Mouse (Mus musculus): ENCODE results near the gene Ctrl. TPM values are rescaled to one million over a fixed set of nuclear protein-coding genes. Genes with fewer than 3 reads are reported as not detected.
A peak's percentile ranks its signal among the peaks of the same experiment; 100 is the strongest.

The Ctrl gene
- polyA plus RNA-seq, 1 experiment from 2014 or later, result 1.3 TPM

DNA sequence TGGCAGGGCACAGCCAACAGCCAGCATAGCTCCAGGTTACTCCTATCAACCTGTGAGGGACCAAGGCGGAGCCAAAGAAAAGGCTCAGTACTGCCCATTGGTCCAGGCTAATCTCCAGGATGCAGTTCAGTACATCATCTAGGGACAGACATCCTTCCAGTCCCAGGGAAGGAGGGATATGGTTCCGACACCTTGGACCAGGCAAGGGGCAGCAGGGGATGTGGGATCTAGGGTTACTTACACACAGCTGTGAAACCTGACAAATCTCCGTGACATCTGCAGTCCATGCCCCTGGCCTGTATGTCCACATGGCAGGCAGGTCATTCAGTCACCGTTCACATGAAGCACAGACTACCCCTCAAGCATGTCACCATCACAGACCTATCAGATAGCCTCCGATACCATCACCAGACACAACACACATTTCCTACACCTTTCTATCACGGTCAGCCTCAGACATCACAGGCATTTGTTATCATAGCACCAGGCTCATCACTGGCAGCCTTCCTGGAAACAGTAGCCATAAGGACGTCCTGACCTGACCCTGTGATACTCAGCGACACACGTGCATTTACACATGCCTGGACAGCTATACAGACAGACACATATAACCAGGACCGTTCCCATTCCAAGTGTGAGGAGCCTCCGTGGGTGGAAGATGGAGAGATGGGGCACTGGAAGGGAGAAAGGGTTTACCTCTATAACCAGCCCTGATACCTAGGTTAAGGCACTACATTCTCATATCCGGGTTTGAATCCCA, 31.0 kb upstream of the Ctrl start:
- in situ Hi-C loops (cut with MboI; ENCODE audit: low pct_unique_long_range_greater_than_20kb), result no loop called here
- ChIA-PET POLR2A (interaction anchor here (0.6 to 0.7 kb wide), 3 partner anchors 19 to 521 kb away, joined by 3 to 4 read pairs (median 3); no protein-coding TSS in a partner anchor), CTCF (interaction anchor here (0.6 to 0.8 kb wide), 2 partner anchors 26 to 177 kb away, joined by 3 read pairs; no protein-coding TSS in a partner anchor)
- H3K27me3 ChIP-seq, result no peaks in the 10 kb centered on the region
- DNase-seq (ENCODE audit: low read depth, low spot score), result no peak
- no peak for ATAC-seq
- no peak for TF ChIP-seq CTCF (IDR thresholded peaks at IDR 0.05)

DNA sequence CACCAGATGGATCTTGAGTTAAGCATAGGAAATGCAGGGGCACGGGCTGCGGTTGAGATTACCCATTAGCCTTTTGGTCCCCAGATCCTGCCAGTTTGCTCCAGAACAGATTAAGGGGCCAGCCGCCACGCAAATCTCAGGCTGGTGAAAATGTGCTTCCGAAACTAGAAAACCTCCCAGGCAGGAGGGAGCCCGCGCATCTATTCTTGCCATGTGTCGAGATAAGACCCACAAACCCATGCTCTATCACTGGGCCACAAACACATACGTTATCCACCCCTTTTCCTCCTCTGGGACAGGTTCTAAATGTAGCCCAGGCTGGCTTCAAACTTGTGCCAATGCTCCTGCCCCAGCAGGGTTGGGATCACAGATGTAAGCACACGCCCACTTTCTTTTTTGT, 27.9 kb upstream of the Ctrl start:
- ChIA-PET POLR2A (no interaction called here), CTCF (no interaction called here)
- TF ChIP-seq CTCF (IDR thresholded peaks at IDR 0.05), result no peak
- ATAC-seq (no peak), DNase-seq (ENCODE audit: low read depth, low spot score) (no peak)
- in situ Hi-C loops (cut with MboI; ENCODE audit: low pct_unique_long_range_greater_than_20kb), result no loop called here
- no peaks in the 10 kb centered on the region for H3K27me3 ChIP-seq

DNA sequence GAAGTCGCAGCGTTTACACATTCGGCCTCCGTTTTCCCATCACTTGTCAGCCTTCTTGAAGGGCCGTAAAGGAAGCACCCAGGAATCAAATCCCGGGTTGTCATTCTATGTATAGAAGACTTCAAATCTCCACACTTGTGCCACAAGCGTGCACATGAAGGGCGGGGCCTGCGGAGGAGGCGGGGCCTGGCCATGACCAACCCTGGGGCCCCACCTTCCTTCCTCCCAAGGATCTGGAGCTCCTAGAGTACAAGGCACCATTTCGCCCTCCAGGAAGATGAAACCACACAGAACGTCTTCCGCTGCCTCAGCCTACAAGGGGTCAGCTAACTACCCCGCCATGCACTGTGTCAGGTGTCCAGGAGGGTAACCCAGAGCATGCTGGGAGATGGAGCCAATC, 27.4 kb upstream of the Ctrl start:
- in situ Hi-C loops (cut with MboI; ENCODE audit: low pct_unique_long_range_greater_than_20kb), result no loop called here
- POLR2A ChIA-PET, result no interaction called here

DNA sequence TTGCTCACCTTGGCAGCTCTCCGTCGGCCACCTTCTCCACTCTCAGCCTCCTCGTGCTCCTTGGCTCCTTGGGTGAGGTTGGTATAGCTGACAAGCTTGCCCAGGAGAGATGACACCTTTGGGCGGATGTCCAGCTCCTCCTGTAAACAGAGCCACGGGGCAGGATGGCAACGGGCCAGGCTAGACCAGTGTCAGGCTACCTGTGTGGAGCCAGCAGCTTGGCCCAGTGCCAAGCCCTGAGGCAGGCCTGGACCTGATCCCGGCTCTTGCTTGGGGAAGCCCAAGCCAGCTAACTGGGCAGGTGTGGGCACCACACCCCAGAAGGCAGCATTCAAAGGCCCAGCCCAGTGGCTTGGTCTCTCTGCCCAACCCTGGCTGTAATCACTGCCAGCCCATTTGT, 25.7 kb upstream of the Ctrl start:
- TF ChIP-seq CTCF (IDR thresholded peaks at IDR 0.05), result no peak
- H3K27me3 ChIP-seq, result no peaks in the 10 kb centered on the region
- no peak for DNase-seq (ENCODE audit: low read depth, low spot score)
- ChIA-PET POLR2A (interaction anchor here (0.7 kb wide), 1 partner anchor 20 kb away, joined by 3 read pairs; no protein-coding TSS in a partner anchor), CTCF (interaction anchor here (0.9 to 1.9 kb wide), 3 partner anchors 8 to 29 kb away, joined by 3 to 6 read pairs (median 6); partner anchors contain the start of gene Psmb10)
- in situ Hi-C loops (cut with MboI; ENCODE audit: low pct_unique_long_range_greater_than_20kb), result no loop called here
- no peak for ATAC-seq

More for the DNA sequence above, 27.4 kb upstream of the Ctrl start:
- ATAC-seq (no peak), DNase-seq (ENCODE audit: low read depth, low spot score) (no peak)
- CTCF ChIA-PET, result no interaction called here
- TF ChIP-seq CTCF (IDR thresholded peaks at IDR 0.05), result no peak
- no peaks in the 10 kb centered on the region for H3K27me3 ChIP-seq

DNA sequence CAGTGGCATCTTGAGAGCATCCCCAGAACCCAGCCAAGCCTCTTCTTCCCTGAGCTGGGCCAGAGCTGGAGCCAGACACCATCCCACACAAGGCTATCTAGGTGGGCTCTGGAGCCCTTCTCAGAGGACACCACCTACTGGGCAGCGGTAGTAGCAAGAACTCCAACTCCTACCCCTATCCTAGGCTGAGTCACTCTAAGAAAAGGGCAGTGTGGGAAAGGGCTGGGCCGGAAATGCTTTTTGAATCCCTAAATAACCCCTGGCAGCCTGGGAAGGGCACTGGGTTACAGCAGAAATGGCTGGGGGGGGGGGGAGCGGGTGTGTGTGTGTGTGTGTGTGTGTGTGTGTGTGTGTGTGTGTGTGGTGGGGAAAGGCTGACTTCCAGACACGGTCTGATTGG, 24.2 kb upstream of the Ctrl start:
- in situ Hi-C loops (cut with MboI; ENCODE audit: low pct_unique_long_range_greater_than_20kb), result no loop called here
- CTCF ChIA-PET, result interaction anchor here (1.0 to 1.9 kb wide), 3 partner anchors 9 to 243 kb away, joined by 3 to 6 read pairs (median 6); no protein-coding TSS in a partner anchor
- peak; percentile 51 for ATAC-seq
- no peak for DNase-seq (ENCODE audit: low read depth, low spot score)
- H3K27me3 ChIP-seq, result no peaks in the 10 kb centered on the region
- TF ChIP-seq CTCF (IDR thresholded peaks at IDR 0.05), result no peak
- POLR2A ChIA-PET, result interaction anchor here (0.5 to 1.1 kb wide), 4 partner anchors 9 to 249 kb away, joined by 3 to 4 read pairs (median 3); no protein-coding TSS in a partner anchor

DNA sequence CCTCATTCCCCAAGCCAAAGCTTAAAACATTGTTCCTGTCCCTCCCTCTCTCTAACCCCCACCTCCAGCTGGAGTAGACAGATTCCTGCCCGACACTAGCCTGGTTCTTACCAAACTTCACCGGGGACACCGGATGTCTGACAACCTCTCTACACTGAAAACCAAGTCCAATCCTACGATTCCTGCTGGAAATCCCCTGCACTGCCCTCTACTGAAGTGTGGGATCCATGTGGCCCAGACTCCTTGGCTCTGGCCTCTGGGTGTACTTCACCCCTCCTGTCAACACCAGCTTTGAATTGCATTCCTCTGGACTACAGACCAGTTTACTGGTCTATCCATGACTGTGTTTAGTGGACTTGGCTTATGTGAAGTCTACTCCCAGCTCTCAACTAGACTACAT, 22.9 kb upstream of the Ctrl start:
- ATAC-seq, result no peak
- ChIA-PET POLR2A (no interaction called here), CTCF (interaction anchor here (1.2 kb wide), 1 partner anchor 27 kb away, joined by 4 read pairs; no protein-coding TSS in a partner anchor)
- in situ Hi-C loops (cut with MboI; ENCODE audit: low pct_unique_long_range_greater_than_20kb), result no loop called here
- no peaks in the 10 kb centered on the region for H3K27me3 ChIP-seq
- DNase-seq (ENCODE audit: low read depth, low spot score), result no peak
- no peak for TF ChIP-seq CTCF (IDR thresholded peaks at IDR 0.05)

DNA sequence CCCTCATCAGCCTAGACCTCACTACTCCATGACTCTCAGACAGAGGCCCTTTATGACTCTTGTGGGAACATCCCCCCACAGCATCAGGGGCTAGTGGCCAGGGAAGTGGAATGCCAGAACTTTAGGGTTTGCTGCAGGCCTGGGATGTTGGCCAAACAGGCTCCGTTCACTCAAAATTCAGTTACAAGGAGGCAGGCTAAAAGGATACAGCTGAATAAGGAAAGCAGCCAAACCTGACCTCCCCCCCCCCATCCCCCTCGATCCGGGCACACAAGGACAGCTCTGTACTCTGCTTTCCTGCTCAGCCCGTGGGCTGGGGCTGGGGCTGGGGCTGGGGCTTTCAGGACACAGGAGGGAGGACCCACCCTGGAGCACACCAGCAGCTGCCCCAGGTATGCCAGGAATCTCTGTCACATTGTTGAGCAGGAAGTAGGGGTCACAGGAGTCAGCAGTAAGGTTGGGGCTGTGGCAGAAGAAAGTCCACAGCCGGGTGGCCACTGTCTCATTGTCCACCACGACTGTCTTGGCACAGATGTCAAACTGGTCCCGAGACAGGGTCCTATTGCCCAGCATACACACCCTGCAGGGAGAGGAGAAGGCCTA, 17.5 kb upstream of the Ctrl start:
- ChIA-PET CTCF (no interaction called here), POLR2A (no interaction called here)
- ATAC-seq (no peak), DNase-seq (ENCODE audit: low read depth, low spot score) (no peak)
- in situ Hi-C loops (cut with MboI; ENCODE audit: low pct_unique_long_range_greater_than_20kb), result no loop called here
- H3K27me3 ChIP-seq, result no peaks in the 10 kb centered on the region
- no peak for TF ChIP-seq CTCF (IDR thresholded peaks at IDR 0.05)

DNA sequence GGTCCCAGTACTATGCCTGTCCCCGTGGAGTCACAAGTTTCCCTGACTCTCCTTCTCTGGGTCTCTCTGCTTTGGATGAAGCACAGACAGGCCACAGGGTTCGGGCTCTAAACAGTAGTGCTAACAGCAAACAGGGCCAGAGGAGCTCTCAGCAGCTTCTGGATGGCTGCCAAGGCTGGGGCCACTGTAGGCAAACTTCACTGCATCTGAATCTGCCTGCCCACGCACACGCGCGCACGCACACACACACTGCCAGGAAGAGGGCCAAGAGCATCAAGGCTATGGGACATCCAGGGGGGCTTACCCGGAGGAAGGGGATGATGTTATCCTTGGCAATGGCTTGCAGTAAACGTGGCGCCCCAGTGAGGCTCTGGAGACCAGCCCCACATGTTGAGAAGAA, 15.7 kb upstream of the Ctrl start:
- DNase-seq (ENCODE audit: low read depth, low spot score) (no peak), ATAC-seq (no peak)
- H3K27me3 ChIP-seq, result no peaks in the 10 kb centered on the region
- ChIA-PET CTCF (interaction anchor here (1.4 kb wide), 1 partner anchor 19 kb away, joined by 3 read pairs; no protein-coding TSS in a partner anchor), POLR2A (no interaction called here)
- in situ Hi-C loops (cut with MboI; ENCODE audit: low pct_unique_long_range_greater_than_20kb), result no loop called here
- TF ChIP-seq CTCF (IDR thresholded peaks at IDR 0.05), result no peak

DNA sequence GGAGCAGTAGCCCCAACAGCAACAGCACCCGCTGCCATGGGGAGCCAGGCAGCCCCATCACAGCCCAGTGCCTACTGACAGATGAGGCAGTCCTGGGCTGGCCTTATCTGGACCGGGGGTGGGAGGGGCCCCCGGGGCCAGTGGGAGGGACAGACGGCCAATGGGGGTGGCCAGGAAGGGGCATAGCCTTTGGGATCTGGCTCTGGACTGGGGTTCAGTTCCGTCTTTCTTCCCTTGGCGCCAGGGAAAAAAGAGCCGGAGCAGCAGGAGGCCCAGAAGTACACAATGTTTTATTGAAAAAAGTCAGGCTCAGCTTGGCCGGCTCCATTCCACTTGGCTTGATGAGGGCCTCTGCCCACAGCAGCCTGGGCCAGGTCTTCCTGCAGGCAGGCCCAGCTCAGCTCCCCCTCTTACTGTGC, 9.7 kb upstream of the Ctrl start, which contains the start of gene Lcat:
Gene Lcat, minus strand, starts transcription at position 62 of the 419 bp plus-strand sequence.
- ATAC-seq (no peak), DNase-seq (ENCODE audit: low read depth, low spot score) (no peak)
- ChIA-PET POLR2A (no interaction called here), CTCF (interaction anchor here (1.3 kb wide), 1 partner anchor 12 kb away, joined by 4 read pairs; no protein-coding TSS in a partner anchor)
- in situ Hi-C loops (cut with MboI; ENCODE audit: low pct_unique_long_range_greater_than_20kb), result no loop called here
- no peaks in the 10 kb centered on the region for H3K27me3 ChIP-seq
- TF ChIP-seq CTCF (IDR thresholded peaks at IDR 0.05), result no peak

DNA sequence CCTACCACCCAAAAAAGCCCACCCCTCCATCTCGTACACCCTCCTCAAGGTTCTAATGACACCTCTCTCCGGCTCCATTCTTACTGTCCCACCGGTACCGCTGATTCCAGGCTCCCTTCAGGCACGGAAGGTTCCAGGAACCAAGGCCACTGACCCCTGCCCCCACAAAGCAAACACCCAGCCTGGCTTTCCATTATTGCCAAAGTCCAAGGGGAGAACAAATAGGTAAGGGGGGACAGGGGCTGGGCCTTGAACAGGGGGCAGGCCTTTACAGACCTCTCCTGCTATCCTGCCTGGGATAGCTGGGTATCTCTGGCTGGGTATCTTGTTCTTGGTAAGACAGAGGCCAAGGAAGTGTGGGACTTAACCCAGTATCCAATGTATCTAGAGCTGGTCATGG, 8.9 kb upstream of the Ctrl start:
- in situ Hi-C loops (cut with MboI; ENCODE audit: low pct_unique_long_range_greater_than_20kb), result no loop called here

DNA sequence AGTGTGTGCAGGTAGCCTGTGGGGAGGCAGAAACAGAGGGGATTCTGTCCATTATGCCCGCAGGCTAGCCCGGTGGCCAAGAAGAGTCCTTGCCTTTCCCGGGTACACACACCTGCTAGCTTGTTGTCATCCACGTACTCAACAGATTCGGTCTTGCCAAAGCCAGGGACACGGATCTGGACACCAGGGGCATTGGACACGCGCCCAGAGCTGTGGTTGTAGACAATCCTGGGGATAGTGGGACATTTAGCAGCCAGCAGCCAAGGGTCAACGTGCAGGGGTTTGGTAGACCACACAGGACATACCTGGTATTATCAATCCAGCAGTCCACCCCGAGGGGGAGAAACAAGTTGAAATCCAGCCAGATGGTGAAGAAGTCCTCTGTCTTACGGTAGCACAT, 8.4 kb upstream of the Ctrl start:
- in situ Hi-C loops (cut with MboI; ENCODE audit: low pct_unique_long_range_greater_than_20kb), result no loop called here
- ATAC-seq, result no peak
- TF ChIP-seq CTCF (IDR thresholded peaks at IDR 0.05), result no peak
- ChIA-PET CTCF (interaction anchor here (1.3 kb wide), 1 partner anchor 13 kb away, joined by 4 read pairs; no protein-coding TSS in a partner anchor), POLR2A (no interaction called here)
- no peak for DNase-seq (ENCODE audit: low read depth, low spot score)
- H3K27me3 ChIP-seq, result no peaks in the 10 kb centered on the region

More for the DNA sequence above, 8.9 kb upstream of the Ctrl start:
- CTCF ChIA-PET, result interaction anchor here (1.3 kb wide), 1 partner anchor 13 kb away, joined by 4 read pairs; no protein-coding TSS in a partner anchor
- no peak for TF ChIP-seq CTCF (IDR thresholded peaks at IDR 0.05)
- no peak for ATAC-seq
- DNase-seq (ENCODE audit: low read depth, low spot score), result no peak
- POLR2A ChIA-PET, result no interaction called here
- no peaks in the 10 kb centered on the region for H3K27me3 ChIP-seq
